Mouse (Mus musculus): ENCODE results near the gene Zdhhc6.

DNA sequence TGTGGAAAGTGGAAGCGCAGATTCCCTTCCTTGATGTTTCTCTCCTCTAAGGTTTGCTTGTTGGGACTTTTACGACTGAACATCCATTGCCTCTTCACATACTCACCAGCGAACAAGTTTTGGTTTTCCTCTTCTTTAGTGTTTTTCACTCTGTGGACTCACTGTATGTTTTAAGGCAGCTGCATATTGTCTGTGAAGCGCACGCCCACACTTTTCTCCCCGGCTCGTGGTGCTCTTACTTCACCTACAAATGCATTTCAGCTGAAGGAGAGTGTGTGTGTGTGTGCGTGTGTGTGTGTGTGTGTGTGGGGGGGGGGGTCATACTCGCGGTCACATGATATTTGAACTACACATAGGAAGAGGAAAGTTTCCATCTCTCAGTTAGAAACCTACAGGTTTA lies 21.8 kb upstream of the Zdhhc6 start:
- TF ChIP-seq USF1 (IDR thresholded peaks at IDR 0.05; ENCODE audit: low read depth) = no peak
- TF ChIP-seq POLR2A (IDR thresholded peaks at IDR 0.05; ENCODE audit: insufficient read length, low read depth) = no peak
- TF ChIP-seq POLR2AphosphoS2 (IDR thresholded peaks at IDR 0.05; ENCODE audit: insufficient read length, low read depth) = no peak
- TF ChIP-seq REST (IDR thresholded peaks at IDR 0.05; ENCODE audit: insufficient read depth, insufficient read length) = no peak
- TF ChIP-seq E2F4 (IDR thresholded peaks at IDR 0.05; ENCODE audit: insufficient read depth) = no peak
- no peak for TF ChIP-seq SRF (IDR thresholded peaks at IDR 0.05; ENCODE audit: control insufficient read depth, insufficient read length, low read depth)
- no peak for TF ChIP-seq MYOG (IDR thresholded peaks at IDR 0.05; ENCODE audit: control insufficient read depth in 1 of 3, insufficient read depth in 1 of 3, insufficient read length in 2 of 3, low read depth in 2 of 3)
- TF ChIP-seq MAX (IDR thresholded peaks at IDR 0.05; ENCODE audit: low read depth) = no peak
- no peak for TF ChIP-seq CEBPB (IDR thresholded peaks at IDR 0.05; ENCODE audit: insufficient read depth, poor library complexity, severe bottlenecking)

Data from myocyte (in vitro differentiated cells).